Mouse (Mus musculus) embryonic facial prominence, embryonic 15.5 days (tissue): ENCODE data around the gene Cxcr5. TPM values are rescaled to one million over a fixed set of nuclear protein-coding genes. Genes with fewer than 3 reads are reported as not detected.

ENCODE experiments used
- ATAC-seq: fragments of 200-750 bp; cut with Nextera tagmentation; 2 replicates; pipeline ENCODE4 v1.8.0; 2017; ENCODE audit warnings: low read depth, moderate TSS enrichment; ENCODE audit not compliant: insufficient number of reproducible peaks, low FRiP score, low TSS enrichment
- H3K27ac ChIP-seq: fragments of 300-500 bp; sonication (generic); replicated peaks from 2 replicates; pipeline ENCODE4 v1.5.1; 2015; ENCODE audit warnings: mild to moderate bottlenecking, inconsistent platforms
- H3K27me3 ChIP-seq: fragments of 300-500 bp; sonication (generic); 2 replicates; pipeline ENCODE4 v1.6.1; 2015; ENCODE audit warnings: inconsistent platforms
- H3K36me3 ChIP-seq: fragments of 300-500 bp; sonication (generic); 2 replicates; pipeline ENCODE4 v1.6.1; 2015; ENCODE audit warnings: mild to moderate bottlenecking, inconsistent platforms
- H3K4me1 ChIP-seq: fragments of 300-500 bp; sonication (generic); 2 replicates; pipeline ENCODE4 v1.6.1; 2015; ENCODE audit warnings: inconsistent platforms
- H3K4me2 ChIP-seq: fragments of 300-500 bp; sonication (generic); replicated peaks from 2 replicates; pipeline ENCODE4 v1.6.1; 2015; ENCODE audit warnings: mild to moderate bottlenecking, inconsistent platforms
- H3K4me3 ChIP-seq: fragments of 300-500 bp; sonication (generic); replicated peaks from 2 replicates; pipeline ENCODE4 v1.5.1; 2015; ENCODE audit warnings: mild to moderate bottlenecking, inconsistent platforms
- H3K9ac ChIP-seq: fragments of 300-500 bp; sonication (generic); 2 replicates; pipeline ENCODE4 v1.6.1; 2015; ENCODE audit warnings: inconsistent platforms
- H3K9me3 ChIP-seq: fragments of 300-500 bp; sonication (generic); replicated peaks from 2 replicates; pipeline ENCODE4 v1.6.1; 2016; ENCODE audit warnings: inconsistent platforms
- whole genome bisulfite sequencing: fragments of 180-500 bp; shearing (Covaris S2); methylation state at CpG from one replicate; pipeline ENCODE4 v1.1.7; 2015; 5-methylcytosine and 5-hydroxymethylcytosine counted together
- polyA plus RNA-seq: library from polyadenylated mRNA; unstranded; fragments of >200 nt; fragmentation: Nextera tagmentation; extraction: Ambion mirVana; gene quantifications from 2 replicates; pipeline ENCODE4 v1.2.1, GENCODE M21; 2015

Gene Cxcr5
- polyA plus RNA-seq, 1 experiment from 2014 or later: 0.29 TPM

DNA sequence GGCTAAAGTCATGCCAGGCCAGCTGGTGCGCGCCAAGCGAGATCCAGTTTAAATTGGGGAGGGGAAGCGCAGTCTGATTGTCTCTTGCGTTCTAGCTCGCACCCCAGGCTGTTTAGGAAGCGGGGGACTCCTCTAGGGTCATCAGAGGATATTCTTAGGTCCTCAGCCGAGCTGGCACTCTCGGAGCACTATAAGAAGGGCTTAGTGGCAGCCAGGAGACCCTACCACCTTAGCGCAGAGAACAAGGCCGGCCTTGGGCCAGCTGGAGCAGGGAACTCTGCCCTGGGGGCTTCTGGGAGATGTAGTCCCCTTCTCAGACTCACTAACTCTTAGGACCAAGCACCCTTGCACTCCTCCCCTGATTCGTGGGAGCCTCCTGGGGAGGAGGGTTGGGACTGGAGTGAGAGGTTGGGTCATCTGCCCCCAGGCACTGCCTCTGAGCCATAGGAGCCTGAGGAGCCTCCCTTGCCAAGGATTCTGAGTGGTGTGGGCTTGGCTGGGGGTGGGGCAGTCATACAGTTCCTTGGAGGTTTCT is 78.1 kb downstream of the Cxcr5 start:
- peaks cover 64% of the 10 kb centered on the region for H3K4me1 ChIP-seq
- H3K4me3 ChIP-seq: peak overlapping the region; percentile 97
- H3K27ac ChIP-seq: peak overlapping the region; percentile 96
- peak overlapping the region; percentile 83 for H3K4me2 ChIP-seq
- H3K27me3 ChIP-seq: no peaks in the 10 kb centered on the region
- ATAC-seq: 0 out of 2 replicates have a peak, but pooled peaks have one; percentile 1
- H3K36me3 ChIP-seq: no peaks in the 10 kb centered on the region
- no peaks in the 10 kb centered on the region for H3K9me3 ChIP-seq
- WGBS: under 1% methylated on average over 12 of the region's 12 CpGs
- peak overlapping the region; percentile 99 for H3K9ac ChIP-seq

DNA sequence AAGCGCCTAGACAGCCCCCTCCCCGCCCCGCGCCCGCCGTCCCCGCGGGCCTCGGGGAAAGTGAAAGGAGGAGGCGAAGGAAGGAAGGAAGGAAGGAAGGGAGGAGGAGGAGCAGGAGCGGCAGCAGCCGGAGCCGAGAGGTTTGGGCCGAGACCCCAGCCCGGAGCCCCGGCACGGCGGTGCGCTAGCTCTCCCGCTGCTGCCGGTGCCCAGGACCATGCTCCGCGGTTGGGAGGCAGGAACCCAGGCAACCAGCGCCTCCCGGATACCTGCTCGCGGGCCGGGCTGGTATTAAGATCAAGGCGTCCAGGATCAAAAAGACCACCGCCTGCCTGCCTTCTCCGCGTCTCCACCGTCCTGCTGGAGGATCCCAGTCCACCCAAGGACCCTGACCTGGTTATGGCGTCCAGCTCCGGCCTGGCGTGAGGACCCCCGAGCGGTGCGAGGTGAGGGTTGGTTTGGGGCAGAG is 78.6 kb downstream of the Cxcr5 start:
- H3K4me3 ChIP-seq: peak overlapping the region; percentile 97
- whole genome bisulfite sequencing: 0% methylated on average over 29 of the region's 39 CpGs
- ATAC-seq: no peak
- H3K9me3 ChIP-seq: no peaks in the 10 kb centered on the region
- H3K27me3 ChIP-seq: no peaks in the 10 kb centered on the region
- peaks cover 59% of the 10 kb centered on the region for H3K4me1 ChIP-seq
- H3K4me2 ChIP-seq: peak overlapping the region; percentile 83
- H3K9ac ChIP-seq: peak overlapping the region; percentile 99
- no peaks in the 10 kb centered on the region for H3K36me3 ChIP-seq
- H3K27ac ChIP-seq: peak overlapping the region; percentile 96

DNA sequence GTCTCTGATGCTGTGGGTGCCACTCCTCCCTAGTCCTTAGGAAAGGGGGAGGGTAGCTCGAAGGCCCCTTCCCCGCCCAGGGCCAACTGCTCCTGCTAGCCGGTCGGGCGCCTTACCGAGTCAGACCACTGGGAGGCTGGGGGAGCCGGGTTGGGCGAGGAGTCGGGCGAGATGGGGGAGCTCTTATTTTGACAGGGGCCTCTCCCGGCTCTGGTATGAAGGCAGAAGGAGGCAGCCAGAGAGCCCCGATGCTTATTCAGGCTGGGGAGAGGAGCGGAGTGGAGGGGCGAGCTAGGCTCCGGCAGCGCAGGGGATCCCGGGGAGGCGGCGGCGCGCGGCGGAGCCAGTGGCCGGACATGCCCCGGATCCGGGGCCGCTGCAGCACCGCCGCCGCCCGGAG is 79.1 kb downstream of the Cxcr5 start, which contains the start of gene Bcl9l:
Bcl9l (plus strand) TSS at position 274 of the 400 bp plus-strand sequence.
- Histone ChIP-seq H3K27ac (peak within 1 kb of the TSS; percentile 96), H3K9ac (peak within 1 kb of the TSS; percentile 99), H3K4me3 (peak within 1 kb of the TSS; percentile 97), H3K9me3 (no peaks in the 10 kb centered on the region), H3K4me2 (peak within 1 kb of the TSS; percentile 83), H3K4me1 (peaks cover 59% of the 10 kb centered on the region), H3K27me3 (no peaks in the 10 kb centered on the region), H3K36me3 (no peaks in the 10 kb centered on the region)
- peak; percentile 79 for ATAC-seq
- WGBS: under 1% methylated on average over 28 of the region's 31 CpGs

DNA sequence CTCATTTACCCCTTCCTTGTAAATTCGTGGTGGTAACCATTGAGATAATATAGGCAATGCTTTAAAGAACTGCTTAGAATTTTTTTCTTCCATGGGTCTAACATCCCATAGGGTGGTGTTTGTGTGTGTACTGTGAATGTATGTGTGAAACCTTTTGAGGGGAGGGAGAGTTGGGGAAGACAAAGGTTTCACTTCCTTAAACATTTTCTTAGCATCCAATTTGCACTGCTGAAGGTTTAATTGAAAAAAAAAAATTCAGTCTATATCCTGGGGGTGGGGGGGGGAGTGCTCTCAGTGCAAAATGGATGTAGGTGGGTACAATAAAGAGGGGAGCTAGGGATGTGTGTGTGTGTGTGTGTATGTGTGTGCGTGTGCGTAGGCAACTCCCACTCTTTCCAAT is 79.6 kb downstream of the Cxcr5 start:
- Histone ChIP-seq H3K4me2 (peak overlapping the region; percentile 83), H3K4me1 (peaks cover 58% of the 10 kb centered on the region), H3K27ac (peak overlapping the region; percentile 96), H3K27me3 (no peaks in the 10 kb centered on the region), H3K4me3 (peak overlapping the region; percentile 97), H3K9me3 (no peaks in the 10 kb centered on the region), H3K36me3 (no peaks in the 10 kb centered on the region), H3K9ac (0 out of 2 replicates have a peak overlapping the region, but pooled peaks have one; percentile 99)
- ATAC-seq: no peak
- WGBS: 8% methylated on average over 3 of the region's 3 CpGs

DNA sequence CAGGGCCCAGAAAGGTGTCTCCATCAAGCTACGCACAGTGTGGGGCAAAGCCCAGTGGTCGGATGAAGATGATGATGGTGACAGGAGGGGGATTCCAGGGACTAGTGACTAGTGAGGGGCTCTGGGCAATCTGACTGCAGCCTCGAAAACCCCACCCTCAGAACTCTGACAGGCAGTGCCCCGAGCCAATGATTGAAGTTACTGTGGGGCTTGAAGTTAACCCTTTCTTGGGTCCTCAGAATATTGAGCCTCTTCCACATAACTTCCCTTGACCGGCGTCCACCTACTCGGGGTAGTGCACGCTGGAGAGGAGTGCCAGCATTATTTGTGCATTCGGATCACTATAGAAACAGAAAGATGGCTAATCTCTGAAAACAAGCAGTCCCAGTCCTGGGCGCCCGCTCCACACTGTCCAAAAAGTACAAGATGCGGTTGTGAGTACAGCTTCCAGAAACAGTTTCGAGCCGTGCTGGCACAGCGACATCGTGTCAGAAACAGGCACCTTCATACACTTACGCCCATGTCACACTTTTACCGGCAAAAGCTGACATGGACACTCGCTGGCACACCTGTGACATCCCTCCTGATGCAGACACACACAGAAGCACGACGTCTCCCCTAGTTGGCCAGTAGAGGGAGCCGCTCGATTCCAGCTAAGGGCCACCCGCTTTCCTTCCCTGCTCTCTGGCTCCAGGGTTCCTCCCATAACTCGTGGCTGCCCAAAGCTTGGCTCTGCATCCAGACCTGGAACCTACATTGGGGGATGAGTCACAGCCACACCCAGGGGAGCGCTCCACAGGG is 81.8 kb downstream of the Cxcr5 start:
- peak; percentile 46 for ATAC-seq
- H3K9ac ChIP-seq: peak overlapping the region; percentile 76
- H3K27me3 ChIP-seq: no peaks in the 10 kb centered on the region
- peak overlapping the region; percentile 100 for H3K27ac ChIP-seq
- H3K9me3 ChIP-seq: no peaks in the 10 kb centered on the region
- under 1% methylated on average over 26 of the region's 26 CpGs for WGBS
- H3K4me2 ChIP-seq: peak overlapping the region; percentile 91
- H3K4me1 ChIP-seq: peaks cover 36% of the 10 kb centered on the region
- no peaks in the 10 kb centered on the region for H3K36me3 ChIP-seq
- peak overlapping the region; percentile 83 for H3K4me3 ChIP-seq

DNA sequence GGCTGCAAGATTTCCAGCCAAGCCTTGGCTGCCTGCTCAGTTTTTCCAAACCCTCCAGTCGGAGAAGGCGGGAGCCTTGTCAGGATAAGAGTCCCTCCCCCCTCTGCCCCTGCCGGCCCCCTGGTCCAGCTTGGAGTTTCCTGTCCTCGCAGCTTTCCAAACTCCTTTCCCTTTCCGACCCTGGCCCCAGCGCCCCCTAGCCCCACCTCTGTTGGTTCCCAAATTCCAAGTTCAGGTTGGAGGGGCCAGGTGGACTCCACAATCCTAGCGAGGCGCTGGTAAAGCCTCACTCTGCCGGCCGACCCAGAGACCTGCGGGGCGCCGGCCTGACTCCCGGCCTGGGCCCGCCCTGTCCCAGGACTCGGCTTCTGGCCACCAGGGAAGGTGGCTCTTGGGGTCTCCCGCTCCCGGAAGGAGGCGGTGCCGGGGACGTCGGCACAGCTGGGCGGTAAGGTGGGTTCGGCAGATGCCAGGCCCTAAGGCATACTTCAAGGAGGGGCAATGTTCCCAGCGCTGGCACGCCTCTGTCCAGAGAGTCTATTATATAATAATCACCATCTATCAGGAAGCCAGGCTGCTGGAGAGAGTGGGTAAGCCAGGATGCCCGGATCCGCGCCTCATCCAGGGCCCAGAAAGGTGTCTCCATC is 82.6 kb downstream of the Cxcr5 start:
- ATAC-seq: peak; percentile 81
- no peaks in the 10 kb centered on the region for H3K36me3 ChIP-seq
- H3K4me2 ChIP-seq: peak overlapping the region; percentile 91
- under 1% methylated on average over 29 of the region's 29 CpGs for WGBS
- H3K9me3 ChIP-seq: no peaks in the 10 kb centered on the region
- H3K27me3 ChIP-seq: no peaks in the 10 kb centered on the region
- peak overlapping the region; percentile 83 for H3K4me3 ChIP-seq
- H3K4me1 ChIP-seq: peaks cover 28% of the 10 kb centered on the region
- H3K27ac ChIP-seq: peak overlapping the region; percentile 100
- H3K9ac ChIP-seq: peak overlapping the region; percentile 76

DNA sequence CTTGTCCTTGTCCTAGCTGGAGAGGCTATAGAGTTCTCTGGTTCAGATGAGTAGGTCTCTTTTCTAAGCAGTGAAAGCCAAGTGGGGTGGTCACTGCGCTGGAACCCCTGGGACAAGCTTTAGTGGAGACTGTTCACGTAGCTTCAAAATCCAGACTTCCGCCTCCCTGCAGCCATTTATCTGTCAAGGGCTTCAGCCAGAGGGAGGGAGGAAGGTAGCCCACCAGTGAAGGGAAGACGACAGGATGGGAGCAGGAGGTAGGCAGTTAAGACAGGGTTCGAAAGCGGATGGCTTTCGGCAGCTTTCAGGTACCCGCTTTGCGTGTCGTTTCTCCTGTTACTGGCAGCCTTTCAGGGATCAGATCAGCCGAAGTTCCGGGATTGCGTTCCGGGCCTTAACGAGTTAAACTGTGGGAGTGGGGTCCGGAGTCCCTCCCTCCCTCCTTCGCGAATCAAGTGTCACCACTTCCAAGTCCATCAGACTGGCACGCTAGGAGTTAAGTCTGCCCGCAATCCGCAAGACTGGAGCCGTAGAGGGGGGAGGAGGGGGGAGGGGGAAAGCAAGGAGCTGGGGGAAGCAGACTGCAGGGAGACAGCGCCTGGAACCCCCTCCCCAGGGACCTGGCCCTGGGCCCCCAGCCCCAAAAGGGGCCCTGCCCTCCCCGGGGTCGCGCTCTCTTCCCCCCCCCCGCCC is 83.3 kb downstream of the Cxcr5 start:
- no peaks in the 10 kb centered on the region for H3K27me3 ChIP-seq
- H3K4me1 ChIP-seq: peaks cover 27% of the 10 kb centered on the region
- H3K4me2 ChIP-seq: peak overlapping the region; percentile 91
- under 1% methylated on average over 23 of the region's 27 CpGs for WGBS
- peak overlapping the region; percentile 83 for H3K4me3 ChIP-seq
- peak; percentile 72 for ATAC-seq
- peak overlapping the region; percentile 76 for H3K9ac ChIP-seq
- H3K27ac ChIP-seq: peak overlapping the region; percentile 100
- no peaks in the 10 kb centered on the region for H3K36me3 ChIP-seq
- no peaks in the 10 kb centered on the region for H3K9me3 ChIP-seq

DNA sequence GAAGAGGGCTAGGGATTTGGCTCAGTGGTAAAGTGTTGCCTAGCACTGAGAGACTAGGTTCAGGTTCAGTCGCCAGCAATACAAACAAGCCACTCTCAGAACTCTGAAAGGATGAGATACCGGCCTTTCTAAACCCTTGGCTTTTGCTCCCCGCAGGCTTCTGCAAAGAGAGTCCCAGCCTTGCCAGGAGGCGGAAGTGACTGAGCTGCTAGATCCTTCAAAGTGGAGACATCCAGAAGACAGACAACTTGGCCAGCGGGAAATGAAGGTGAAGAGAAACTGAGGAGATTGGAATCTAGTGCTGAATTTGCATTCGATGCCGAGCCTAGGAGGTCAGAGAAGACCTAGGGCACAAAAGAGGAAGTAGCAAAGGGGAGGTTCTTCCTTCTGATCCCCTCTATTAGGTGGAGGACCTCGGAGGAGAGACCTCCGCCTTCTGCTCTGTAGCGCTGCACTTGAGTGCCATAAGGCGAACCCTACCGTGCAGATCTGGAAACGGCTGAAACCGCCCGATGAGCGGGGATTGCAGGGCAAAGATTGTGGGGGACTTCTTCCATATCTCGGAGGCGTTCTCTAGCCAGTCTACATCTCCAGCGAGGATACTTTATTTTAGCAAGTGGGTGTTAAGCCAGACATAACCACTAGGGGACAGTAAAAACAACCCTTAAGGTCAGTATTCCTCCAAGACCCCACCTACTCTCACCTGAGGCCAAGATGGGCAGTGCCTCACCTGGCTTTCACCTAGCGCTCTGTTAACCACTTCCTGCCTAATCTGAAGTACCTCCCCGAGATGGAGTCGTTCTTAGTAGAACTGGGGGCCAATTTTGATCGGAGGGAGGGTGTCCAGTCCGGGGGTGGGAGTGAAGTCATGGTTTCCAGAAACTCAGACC is 84.1 kb downstream of the Cxcr5 start:
- Histone ChIP-seq H3K4me2 (peak overlapping the region; percentile 91), H3K27me3 (no peaks in the 10 kb centered on the region), H3K4me3 (peak overlapping the region; percentile 83), H3K9ac (peak overlapping the region; percentile 76), H3K27ac (peak overlapping the region; percentile 100), H3K4me1 (peaks cover 27% of the 10 kb centered on the region), H3K9me3 (no peaks in the 10 kb centered on the region), H3K36me3 (no peaks in the 10 kb centered on the region)
- ATAC-seq: no peak
- WGBS: 5% methylated on average over 24 of the region's 24 CpGs

DNA sequence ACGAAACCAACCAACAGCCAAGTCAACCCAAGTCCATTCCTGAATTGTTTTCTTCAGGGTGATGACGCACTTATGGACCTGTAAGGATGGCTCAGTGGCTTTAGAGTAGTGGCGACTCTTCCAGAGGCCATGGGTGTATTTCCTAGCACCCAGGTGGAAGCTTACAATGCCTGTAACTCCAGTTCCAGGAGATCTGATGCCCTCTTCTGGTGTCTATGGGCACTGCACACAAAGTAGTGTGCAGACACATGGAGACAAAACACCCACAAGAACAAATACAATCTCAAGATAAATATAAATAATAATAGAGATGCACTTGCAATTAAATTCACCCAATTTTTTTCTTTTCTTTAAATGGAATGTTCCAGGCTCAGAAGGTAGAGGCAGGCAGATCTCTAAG is 85.7 kb downstream of the Cxcr5 start:
- Histone ChIP-seq H3K36me3 (no peaks in the 10 kb centered on the region), H3K27ac (no peak overlapping the region), H3K4me1 (peaks cover 18% of the 10 kb centered on the region), H3K4me2 (no peak overlapping the region), H3K27me3 (no peaks in the 10 kb centered on the region), H3K9me3 (no peaks in the 10 kb centered on the region), H3K9ac (no peak overlapping the region), H3K4me3 (no peak overlapping the region)
- ATAC-seq: no peak
- WGBS: 95% methylated on average over 3 of the region's 3 CpGs

DNA sequence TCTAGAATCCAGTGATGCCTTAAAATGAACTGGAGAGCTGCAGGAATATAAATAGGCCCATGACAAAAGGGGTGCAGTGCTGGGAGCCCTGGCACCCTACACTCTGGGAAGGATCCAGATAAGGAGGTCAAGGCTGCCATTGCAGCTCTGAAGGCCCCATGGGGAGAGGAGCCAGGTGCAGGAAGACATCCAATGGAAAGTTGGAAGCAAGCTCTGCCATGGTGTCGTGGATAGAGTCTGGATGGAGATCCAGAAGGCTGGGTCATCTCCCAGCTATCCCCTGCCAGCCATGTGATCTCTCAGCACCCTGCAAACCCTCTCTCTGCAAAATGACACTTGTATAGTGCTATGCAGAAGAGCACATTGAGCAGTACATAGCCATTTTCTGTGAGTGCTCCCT is 87.3 kb downstream of the Cxcr5 start:
- WGBS: 40% methylated on average over 1 of the region's 1 CpGs
- H3K27me3 ChIP-seq: no peaks in the 10 kb centered on the region
- H3K27ac ChIP-seq: no peak overlapping the region
- peaks cover 9% of the 10 kb centered on the region for H3K4me1 ChIP-seq
- H3K36me3 ChIP-seq: no peaks in the 10 kb centered on the region
- no peak overlapping the region for H3K4me3 ChIP-seq
- no peak for ATAC-seq
- no peaks in the 10 kb centered on the region for H3K9me3 ChIP-seq
- no peak overlapping the region for H3K4me2 ChIP-seq
- H3K9ac ChIP-seq: no peak overlapping the region
